Mouse (Mus musculus) ES-Bruce4 (cell line): ENCODE measurements around the gene Tbc1d2b.

Experiments
- CTCF ChIP-seq: IDR thresholded peaks from one replicate; pipeline ENCODE4 v1.8.1; 2011; ENCODE audit warnings: low read depth, low read length
- POLR2A ChIP-seq: IDR thresholded peaks from one replicate; pipeline ENCODE4 v1.8.1; 2011; ENCODE audit warnings: low read length; ENCODE audit not compliant: insufficient read depth

GRCm38 (mm10) chr9:90188893-90189292, 81.7 kb downstream of the Tbc1d2b start:
- TF ChIP-seq CTCF (no peak), POLR2A (no peak)
